Mouse (Mus musculus) E14TG2a.4 (cell line): ENCODE data around the gene Oxsr1.

ENCODE experiments used
- CTCF ChIP-seq: conservative IDR thresholded peaks from 2 replicates; pipeline ENCODE4 v1.5.1; 2014; ENCODE audit warnings: low read length
- NANOG ChIP-seq: IDR thresholded peaks from 2 replicates; pipeline ENCODE4 v1.6.1; 2014; ENCODE audit warnings: borderline replicate concordance, low read length, mixed read lengths
- POU5F1 ChIP-seq: IDR thresholded peaks from 2 replicates; pipeline ENCODE4 v1.6.1; 2014; ENCODE audit warnings: low read length, borderline replicate concordance

DNA sequence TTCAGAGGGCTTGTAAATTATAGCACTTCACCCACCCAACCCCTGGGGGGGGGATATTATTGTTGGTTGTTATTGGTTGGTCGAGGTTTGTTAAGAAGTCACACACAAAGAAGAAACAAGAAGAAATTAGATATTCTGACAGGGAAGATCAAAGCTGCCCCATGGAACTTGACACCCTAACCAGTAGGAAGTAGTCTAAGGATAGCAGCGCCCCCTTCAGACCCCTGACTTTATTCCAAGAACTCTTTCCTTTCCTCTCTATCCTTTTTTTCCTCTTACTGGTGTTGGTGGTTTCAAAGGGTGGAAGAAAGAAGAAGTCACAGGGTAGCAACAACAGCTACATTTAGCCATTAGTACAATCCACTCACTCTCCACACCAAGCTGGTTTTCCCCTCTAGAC, 68.0 kb downstream of the Oxsr1 start:
- TF ChIP-seq CTCF (no peak), POU5F1 (no peak), NANOG (no peak)
